Mouse (Mus musculus) adrenal gland, adult 8-10 months (tissue): Measurements from ENCODE around the gene Asic2. TPM values are rescaled to one million over a fixed set of nuclear protein-coding genes. Genes with fewer than 3 reads are reported as not detected.
A peak's percentile ranks its signal among the peaks of the same experiment; 100 is the strongest.

ENCODE experiments used
- DNase-seq: peaks from one replicate; pipeline ENCODE4 v3.0.0; 2022
- total RNA-seq, 4 experiments: library from RNA; stranded (reverse); gene quantifications; 2 replicates each; pipeline ENCODE4 v1.2.4; 2022

The Asic2 gene
- 1 to 10 TPM; 3.2 to 5.1 (median 4.2) TPM for total RNA-seq

DNA sequence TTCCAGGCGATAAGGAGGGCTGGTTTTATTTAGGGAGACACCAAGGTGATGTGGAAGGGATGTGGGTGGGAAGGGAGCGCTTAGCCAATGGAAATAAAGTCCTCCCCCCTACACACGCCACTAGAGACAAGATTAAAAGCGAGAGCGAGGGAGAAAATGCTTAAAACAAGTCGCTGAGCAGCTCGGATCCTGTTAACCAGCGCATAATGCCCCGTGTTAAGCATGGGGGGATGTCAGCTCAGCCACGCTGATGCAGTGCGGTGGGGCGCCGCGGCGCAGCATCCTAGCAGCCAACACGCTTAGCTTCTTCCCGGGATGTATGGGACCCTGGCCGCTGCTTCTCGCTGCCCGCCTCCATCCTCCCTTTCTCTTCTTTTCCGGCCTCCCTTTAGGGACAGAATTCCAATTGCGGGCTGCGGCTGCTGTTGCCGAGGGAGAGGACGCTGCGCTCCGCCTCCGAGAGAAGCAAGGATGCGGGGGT lies at the start of gene Asic2:
Gene Asic2 (minus strand): TSS at position 57 of the 481 bp plus-strand sequence.
- no peak for DNase-seq

DNA sequence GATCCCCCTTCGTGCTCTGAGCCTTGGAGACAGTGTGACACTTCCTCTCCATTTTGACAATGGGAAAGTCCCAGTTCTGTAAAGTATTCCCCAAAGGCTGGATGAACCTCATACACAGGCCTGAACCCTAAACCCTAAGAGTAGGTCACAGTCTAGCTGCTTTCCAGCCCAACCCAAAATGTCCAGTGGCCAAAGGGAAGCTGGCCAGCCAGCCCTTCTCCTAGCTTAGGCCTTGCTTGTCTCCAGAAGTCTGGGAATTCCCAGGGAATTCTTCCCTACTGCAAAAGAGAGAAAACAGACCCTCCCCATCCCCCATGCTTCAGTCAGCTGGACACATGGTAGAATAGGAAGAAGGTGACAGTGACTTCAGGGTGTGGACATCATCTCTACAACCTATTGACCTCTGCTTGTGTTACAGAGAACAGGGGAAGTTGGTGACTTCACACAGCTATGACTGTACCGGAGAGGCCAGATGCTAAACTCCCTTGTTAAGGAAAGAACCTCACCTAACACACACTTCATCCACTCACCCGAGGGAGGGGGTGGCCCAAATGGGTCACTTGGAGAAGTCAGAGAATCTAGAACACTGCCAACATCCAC lies 48.0 kb upstream of the Asic2 start:
- DNase-seq = no peak

DNA sequence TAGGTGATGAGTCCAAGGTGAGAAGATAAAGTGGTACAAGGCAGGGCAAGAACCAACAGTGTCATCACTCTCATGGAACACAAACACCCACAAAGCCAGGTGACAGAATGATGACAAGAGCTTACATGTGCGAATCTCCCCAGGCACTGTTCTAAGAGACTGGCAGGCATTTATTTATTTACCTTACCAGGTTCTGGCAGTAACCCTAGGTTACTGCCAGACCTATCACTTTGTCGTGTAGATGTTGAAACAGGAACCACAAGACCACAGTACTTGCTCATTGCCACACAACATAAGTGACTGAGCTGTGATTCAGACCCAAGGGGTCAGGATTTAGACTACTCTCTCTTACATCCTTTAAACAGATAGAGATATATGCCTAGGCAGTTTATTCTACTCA lies 46.8 kb upstream of the Asic2 start:
- no peak for DNase-seq

DNA sequence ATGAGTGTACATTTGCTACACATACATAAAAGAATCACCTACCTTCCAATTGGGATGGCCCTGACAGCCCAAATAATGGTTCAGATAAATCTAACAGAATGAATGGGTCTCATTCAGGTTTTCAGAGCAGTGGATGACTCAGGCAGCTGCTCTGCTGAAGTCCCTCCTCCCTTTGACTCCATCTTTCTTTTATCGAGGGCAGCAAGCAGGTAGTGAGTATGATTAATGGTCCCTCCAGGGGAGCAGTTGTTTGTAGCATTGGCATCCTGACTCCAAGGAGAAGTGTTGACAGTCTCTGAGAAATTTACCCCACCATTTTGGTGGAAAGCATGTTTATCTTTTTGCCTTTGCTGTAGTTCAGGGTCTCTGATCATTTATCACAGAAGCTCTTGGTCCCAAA lies 45.5 kb upstream of the Asic2 start:
- DNase-seq = no peak

DNA sequence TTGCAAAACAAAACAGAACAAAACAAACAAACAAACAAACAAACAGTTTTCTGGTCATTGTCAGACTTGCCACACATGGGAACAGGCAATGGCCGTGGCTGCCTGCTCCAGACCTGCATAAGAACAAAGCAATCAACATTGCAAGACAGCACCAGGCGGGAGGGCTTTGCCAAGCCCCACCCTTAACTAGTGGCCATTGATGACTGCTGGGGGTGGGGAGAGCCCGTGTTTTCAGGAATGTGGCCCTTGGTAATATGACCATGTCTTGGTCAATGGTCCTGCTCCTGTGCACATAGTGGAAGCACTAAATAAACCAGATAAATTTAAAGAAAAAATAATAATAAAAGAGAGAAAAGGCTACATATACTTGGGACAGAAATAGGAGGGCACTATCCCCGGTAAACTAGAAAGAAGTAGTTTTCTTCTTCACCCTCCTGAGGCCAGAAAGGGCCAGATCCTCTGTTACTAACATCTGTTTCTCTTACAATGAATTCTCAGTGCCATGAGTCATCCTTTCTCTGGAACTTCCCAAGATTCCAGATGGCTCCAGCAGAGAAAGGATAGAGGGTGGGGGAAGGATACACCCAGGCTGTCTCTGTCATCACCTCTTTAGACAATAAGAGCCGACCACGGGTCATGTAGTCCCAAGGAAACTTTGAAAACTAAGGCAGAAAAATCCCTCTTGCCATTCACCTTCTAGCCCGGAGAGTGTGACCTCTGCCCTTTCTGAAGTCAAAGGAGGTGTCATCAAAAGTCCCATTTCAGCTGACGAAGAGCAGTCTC lies 43.3 kb upstream of the Asic2 start:
- no peak for DNase-seq

DNA sequence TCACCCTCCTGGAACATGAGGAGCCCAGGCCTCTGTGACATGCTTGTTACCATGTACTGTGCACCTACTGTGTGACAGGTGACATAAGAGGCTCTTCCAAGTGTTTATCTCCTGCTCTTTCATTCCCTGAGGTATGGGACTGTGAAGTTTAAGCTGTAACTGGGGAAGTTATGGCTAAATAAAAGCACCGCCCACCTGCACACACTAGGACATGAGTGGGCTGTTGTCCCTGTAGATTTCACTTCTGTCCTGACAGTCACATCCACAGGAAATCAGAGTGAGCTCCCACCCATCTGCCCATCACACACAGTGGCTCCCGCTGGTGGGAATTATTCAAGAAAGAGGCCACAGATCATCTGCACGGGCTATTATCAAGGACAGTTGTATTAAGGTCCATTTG lies 41.9 kb upstream of the Asic2 start:
- no peak for DNase-seq

DNA sequence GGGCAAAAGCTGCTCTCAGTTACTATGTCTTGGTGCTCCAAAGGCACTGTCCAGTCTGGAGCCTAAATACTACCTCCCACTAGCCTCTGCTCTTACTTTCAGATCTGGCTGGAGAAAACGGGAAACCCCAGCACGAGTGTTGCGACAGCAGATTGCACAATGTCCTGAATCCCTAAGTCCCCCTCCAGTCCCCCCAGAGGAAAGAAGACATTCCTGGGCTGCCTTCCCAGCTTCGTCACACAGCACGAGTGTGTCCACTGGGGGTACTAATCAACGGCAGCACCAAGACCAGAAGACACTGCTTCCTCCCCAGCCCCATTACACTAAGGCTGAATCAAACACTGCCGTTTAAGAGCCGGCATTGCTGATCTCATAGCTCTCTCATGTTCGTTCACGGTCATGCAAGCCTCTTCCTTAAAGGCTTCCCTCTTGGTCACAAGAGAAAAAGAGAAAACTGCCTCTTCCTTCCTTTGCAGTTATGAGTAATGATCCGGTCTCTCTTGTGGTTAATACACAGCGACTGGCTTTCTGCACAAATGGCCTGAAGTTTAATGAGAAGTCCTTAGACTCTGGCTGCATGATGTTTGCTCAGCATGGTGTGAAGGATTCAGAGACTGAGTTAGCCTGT lies 38.7 kb upstream of the Asic2 start:
- peak; percentile 47 for DNase-seq

DNA sequence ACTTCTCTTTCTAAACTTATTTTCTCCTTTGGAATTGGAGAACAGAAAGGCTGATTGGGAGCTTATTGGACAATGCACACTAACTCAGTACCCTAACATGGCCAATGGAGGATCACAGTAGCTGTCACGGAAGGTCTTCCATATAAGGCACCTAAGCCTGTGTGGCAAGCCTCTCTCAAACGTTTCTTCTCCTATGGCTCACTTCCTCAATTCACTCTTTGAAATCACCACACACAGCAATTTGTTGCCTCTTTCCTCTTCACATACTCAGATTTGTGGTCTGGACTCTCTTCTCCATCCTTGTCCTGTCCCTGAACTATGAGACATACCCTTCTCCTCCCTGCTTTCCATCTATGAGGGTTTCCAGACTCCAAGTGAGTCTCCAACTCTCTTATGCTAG lies 36.6 kb upstream of the Asic2 start:
- DNase-seq = no peak

DNA sequence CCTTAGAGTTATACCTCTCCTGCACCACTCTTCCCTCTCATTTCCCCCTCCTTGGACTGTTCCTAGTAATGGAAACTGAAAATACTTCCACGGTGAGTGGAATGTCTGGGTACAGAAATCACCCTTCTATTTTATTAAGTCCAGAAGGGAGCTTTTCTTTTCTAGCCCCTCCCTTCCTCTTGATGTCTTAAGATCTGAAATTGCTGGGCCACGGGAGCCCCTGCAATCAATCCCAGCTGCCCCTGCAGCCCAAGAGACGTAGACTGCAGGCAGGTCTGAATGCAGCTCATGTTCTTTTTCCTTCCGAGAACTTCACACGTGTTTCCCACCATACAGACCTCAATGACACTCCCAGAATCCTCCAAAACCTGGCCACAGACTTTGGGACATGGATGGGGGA lies 32.3 kb upstream of the Asic2 start:
- no peak for DNase-seq

DNA sequence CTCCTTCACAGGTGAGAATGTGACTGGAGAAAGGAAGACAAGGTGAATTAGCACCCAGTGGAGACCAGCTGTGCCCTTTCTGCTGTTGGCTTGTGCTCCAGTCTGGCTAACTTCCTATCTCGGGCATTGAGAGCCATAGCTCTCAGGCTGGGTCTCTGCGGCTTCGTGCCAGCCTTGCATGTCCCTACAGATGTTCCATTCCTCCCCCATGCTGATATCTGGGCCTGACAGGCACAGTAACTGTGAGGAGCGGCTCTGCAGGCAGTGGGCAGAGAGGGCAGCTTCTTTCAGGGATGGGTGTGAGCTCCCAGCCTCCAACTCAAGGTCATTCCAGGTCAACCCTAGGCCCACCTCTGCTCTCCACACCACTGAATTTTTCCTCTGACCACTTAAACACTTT lies 31.2 kb upstream of the Asic2 start:
- DNase-seq = no peak

DNA sequence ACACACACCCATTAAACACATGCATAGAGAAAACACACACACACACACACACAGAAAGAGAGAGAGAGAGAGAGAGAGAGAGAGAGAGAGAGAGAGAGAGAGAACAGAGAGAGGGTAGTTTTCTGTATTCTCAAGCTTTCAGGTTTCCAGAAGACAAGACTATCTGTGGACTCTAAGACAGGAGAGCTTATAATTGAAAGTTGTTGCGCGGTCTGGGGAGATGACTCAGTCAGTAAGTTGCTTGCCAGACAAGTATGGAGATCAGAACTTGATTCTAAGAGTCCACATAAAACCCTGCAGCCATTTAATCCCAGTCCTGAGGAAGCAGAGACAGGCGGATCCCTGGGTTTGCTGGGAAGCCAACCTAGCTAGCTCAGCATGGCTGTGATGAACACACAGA lies 30.4 kb upstream of the Asic2 start:
- no peak for DNase-seq

DNA sequence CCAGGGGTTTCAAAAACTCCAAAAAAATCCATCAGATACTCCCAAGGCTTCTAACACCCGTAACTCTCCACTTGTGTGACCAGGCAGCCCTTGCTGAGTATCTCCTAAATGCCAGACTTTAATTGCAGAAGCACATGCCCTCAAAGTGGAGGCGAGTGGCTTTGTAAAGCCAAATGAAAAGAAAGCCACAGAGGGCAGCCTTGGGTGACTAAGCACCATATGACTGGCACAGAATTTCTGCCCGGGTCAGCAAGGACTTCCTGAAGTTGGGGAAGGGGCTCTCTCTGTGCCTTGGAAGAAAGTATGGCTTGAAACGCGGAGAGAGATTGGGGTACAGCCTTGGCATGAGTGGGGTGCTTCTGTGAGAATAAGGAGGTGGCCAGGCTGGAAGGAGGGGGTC lies 28.8 kb upstream of the Asic2 start:
- DNase-seq = no peak

DNA sequence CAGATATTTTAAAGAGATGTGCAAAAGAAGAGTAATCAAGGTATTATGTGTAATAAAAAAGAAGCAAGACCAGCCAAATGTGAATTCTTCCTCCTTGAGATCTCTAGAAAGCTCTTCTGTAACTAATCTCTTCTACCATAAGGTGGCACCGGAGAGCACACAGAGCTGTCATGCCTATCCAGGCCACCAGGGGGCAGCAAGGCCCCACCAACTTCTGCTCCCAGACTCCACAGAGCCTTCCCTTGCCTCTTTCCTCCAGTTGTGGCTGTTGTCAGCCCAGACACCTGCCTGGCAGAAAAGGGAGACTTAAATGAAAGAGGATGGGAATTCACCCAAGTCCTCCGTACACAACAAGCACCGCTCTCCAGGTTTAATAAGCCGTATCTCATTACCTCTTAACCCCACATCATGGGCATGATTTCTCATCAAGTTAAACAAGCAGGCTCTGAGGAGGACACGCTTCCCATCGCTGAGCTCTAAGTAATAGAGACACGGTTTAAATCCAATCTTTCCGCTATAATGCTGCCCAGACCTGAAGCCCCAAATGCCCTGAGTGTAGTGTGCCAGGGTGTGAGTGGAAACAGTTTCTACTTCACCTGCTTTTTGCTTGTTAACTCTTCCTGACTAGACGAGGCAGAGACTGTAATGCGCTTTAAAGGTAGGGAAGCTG lies 28.1 kb upstream of the Asic2 start:
- peak; percentile 54 for DNase-seq

DNA sequence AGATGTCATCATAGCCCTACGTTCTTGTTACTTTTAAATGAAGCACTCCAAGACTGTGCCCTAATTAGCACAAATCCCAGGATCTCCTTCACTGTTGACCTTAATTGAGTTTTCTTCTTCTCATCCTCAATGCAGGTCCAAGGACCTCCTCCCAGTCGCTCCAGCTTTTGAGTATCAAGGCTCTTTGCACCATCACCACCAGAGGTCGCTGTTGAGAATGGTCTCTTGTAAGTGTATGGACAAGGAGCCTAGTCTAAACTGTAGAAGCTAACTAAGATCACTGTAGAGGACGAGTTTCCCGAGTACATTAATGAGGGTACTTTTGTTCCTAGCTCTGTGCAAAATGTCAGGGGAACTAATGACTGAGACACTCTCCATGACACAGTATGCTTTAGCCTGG lies 14.9 kb upstream of the Asic2 start:
- peak; percentile 15 for DNase-seq

DNA sequence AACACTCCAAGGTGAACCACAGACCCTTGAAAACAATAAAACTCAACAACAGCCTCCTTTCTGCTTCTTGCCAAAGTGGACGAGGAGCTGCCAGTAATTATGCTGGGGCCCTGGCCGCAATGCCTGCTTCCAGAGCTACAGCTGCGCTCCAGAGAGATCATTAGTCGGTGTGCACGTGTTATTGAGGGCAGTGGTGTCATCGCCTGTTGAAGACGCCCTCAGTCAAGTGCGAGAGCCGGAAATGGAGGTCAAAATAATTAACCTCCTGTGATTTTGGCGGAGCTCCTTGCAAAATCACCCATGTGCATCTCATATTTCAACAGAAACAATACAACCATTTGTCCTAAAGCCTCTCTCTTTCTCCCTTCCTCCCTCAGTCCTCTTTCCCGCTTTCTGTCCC lies 13.9 kb upstream of the Asic2 start:
- DNase-seq = no peak

DNA sequence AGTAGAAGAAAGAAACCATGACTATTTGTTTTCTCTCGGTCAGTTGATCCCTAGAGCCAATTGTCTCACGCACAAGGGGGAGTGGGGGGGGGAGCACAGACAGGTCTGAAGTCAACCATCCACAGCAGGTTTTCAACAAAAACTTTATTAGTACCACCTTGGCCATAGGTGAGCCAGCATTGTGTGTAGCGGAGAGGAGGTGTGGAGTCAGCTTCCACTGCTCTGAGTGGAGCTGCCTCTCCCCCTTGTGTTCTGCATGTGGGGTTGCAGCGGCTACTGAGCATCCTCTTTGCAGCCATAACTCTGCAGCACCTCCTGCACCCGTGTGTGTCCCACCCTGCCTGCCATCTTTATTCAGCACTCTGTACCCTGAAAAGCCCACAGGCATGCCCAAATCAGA lies 6.3 kb upstream of the Asic2 start:
- DNase-seq = peak; percentile 14

DNA sequence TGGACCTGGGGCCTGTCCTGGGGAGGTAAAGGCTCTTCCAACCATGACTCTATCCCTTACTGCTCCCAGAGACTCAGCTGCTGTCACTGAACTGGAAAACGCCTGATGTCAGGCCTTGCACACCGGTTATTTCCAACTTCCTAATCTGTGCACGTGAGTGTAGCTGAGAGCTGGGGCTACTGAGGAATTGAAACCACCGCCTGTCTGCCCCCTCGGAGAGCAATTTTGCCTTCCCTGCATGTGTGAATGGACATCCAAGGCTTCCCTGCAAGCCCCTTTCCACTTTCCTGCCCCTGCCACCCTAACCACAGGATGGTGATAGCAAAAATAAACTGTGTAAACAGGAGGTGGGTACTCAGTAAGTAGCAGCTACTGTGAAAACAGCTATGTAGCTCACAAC lies 5.4 kb upstream of the Asic2 start:
- no peak for DNase-seq

DNA sequence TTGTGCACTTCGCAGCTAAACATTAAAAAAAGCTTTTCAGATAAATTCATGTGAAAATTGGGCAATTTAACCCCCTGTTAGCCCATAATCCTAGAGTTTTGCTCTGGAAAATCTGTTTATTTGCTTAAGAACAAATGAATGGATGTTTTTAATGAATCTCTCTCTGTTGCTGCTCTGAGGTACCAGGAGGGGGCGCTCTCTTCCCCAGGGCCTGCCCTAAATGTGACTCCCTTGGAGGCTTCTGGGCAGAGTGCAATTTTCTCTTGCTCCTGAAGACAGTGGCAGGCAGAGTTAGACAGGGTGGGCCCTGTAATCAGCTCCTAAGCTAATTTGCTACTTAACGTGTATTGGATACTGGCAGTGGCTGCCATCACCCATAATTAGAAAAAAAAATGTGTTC lies 3.8 kb upstream of the Asic2 start:
- DNase-seq = no peak

DNA sequence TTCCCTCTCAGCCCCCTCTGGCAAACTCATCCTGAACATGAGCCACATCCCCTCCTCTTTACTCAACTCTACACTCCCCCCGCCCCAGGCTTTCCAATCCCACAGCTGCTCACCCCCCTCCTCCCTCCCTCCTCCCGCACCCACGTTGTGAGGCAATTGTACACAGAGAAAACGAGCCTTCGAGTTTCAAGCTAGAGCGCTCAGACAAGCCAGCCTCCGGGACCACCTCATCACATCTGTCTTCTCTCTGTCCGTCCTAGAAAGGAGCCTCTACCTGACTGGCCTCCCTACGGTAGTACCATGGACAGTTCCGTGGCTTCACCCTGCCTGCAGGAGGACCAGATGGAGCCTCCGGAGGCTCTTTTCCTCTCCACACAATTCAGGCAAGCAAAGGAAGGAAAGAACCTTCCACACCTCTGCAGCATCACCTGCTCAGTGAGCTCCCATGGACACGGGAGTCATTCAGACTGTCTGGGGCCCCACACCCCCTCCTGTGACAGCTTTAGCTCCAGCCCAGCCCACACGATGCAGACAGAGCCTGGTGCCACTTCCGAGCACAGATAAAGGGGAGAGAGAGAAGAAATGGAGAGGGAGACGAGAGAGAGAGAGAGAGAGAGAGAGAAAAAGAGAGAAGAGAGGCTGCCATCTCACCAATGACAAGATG lies 1.5 kb downstream of the Asic2 start:
- DNase-seq = no peak

DNA sequence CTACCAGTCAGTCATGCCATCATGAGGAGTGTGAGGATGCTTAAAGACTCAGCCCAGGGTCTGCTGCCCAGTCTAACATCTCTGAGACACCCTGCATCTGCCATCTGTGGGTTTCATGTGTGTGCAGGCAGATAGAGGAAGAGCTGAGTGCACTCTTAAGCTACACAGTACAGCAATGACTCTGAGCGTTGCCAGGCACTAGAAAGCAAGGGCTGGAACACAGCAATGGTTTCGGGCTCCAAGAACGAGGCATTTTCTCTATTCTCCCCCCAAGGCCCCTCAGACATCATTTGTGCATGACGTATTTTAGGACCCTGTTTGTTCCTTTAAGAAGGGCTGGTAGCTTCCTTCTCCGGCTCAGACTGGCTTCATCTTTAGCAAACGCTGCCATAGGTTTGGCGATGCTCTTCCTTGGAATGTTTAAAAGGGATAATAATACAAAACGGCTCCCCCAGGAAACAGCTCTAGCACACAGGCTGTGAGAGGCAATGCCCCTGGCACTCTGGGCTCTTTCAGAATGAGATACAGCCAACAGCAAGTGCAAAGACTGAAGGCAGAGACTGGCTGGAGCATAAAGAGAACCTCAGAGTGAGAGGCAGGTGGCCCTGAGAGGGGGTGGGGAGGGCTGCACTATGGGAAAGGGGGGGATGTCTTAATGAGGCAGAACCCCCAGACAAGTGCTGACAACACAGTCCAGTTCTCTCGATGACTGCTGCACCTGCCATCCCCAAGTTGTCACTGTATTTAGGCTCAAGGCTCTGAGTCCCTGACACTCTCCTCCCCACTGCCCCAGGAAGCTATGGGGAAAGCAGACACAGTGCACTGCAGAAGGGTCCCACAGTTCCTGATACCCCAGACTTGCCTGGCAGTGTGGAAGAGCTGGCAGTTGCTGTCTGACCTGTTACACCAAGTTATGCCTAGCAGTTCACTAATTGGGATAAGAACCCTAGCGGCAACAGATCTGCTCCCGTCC lies 2.3 kb downstream of the Asic2 start:
- DNase-seq = no peak

DNA sequence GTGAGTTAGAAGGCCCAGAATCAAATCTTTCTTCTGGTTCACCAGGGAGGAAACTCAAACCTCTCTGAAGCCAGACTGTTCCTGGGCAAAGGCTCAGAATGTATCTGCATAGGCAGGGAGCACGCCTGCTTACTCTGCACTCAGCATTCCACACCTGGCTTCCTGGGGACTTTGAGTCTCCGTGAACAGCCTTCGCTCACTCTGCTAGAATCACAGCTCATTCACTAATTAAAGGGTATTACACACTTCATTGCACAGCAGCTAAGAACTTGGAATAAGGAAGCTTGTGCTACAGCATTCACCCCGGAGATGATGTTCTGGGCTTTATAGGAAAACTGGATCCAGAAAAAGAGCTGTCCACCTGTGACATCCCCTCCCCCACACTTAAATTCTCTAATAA lies 3.7 kb downstream of the Asic2 start:
- no peak for DNase-seq

DNA sequence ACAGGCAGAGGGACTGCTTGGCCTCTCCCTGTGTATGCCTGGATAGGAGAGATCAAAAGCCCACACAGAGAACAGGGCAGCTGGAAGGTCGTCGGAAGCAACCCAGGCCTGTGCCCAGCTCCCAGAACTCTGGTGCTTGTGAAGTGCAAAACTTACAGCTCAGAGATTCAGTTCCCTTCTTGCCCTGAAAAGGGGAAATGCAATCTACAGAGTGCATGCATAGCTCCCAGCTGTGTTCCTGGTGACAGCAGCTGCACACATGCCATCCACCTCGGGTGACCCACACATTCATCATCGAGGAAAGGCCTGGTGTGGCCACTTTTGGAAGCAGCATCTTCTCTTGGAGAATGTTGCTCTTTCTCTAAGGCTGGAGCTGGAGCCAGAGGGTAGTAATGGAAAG lies 13.9 kb downstream of the Asic2 start:
- no peak for DNase-seq
